ENCODE assay signal across 34 mouse cellular contexts in genomic region chr5:36975336-36975735, GRCm38 (mm10).
"Had no signal": no experiment of that assay in that cellular context is flagged by ENCODE, and none has a peak within 500 bp of the region (broad histone marks: within the 10 kb centered on the region; RNA-seq: fewer than 3 reads in every experiment).

No protein-coding gene starts in this region.

- ATAC-seq: hindbrain, embryonic 16.5 days; hindbrain, postnatal 0 days; inflammation-experienced regulatory T-cells, adult 6 months; intestine, embryonic 15.5 days; intestine, embryonic 16.5 days; intestine, postnatal 0 days had no signal

- H3K36me3 ChIP-seq: hindbrain, embryonic 15.5 days had no signal

- H3K4me3 ChIP-seq: heart, embryonic 12.5 days; heart, embryonic 13.5 days; heart, embryonic 15.5 days; hindbrain, embryonic 10.5 days; hindbrain, embryonic 12.5 days; hindbrain, embryonic 13.5 days; hindbrain, embryonic 15.5 days; intestine, embryonic 15.5 days; kidney, embryonic 15.5 days; layer of hippocampus, adult 2 months; left cerebral cortex, adult 2 months had no signal

- H3K9me3 ChIP-seq: heart, embryonic 12.5 days; heart, embryonic 13.5 days; heart, embryonic 15.5 days; hindbrain, embryonic 10.5 days; hindbrain, embryonic 12.5 days; hindbrain, embryonic 13.5 days; hindbrain, embryonic 15.5 days; intestine, embryonic 15.5 days; kidney, embryonic 15.5 days had no signal

- DNase-seq: heart, postnatal 10 days; heart, postnatal 14 days; heart, postnatal 36 days; heart, postnatal 4 days; kidney, adult 11 months; kidney, adult 18-20 months; kidney, adult 2 months; kidney, adult 8-10 months; kidney, adult 9 months; kidney, postnatal 10 days; kidney, postnatal 14 days; kidney, postnatal 25 days; kidney, postnatal 36 days; layer of hippocampus, adult 9-11 months; layer of hippocampus, postnatal 36 days had no signal

- H3K4me1 ChIP-seq: hindbrain, embryonic 13.5 days; hindbrain, embryonic 15.5 days; intestine, embryonic 15.5 days had no signal

- H3K4me2 ChIP-seq: heart, embryonic 11.5 days; heart, embryonic 12.5 days; heart, embryonic 13.5 days; heart, embryonic 15.5 days; hindbrain, embryonic 12.5 days; hindbrain, embryonic 13.5 days; hindbrain, embryonic 14.5 days; hindbrain, embryonic 15.5 days; intestine, embryonic 15.5 days; kidney, embryonic 15.5 days had no signal

- H3K9ac ChIP-seq: heart, embryonic 12.5 days; heart, embryonic 13.5 days; heart, embryonic 15.5 days; hindbrain, embryonic 12.5 days; hindbrain, embryonic 13.5 days; hindbrain, embryonic 14.5 days; hindbrain, embryonic 15.5 days; intestine, embryonic 15.5 days; kidney, embryonic 15.5 days had no signal

- H3K27ac ChIP-seq: heart, embryonic 13.5 days; heart, embryonic 15.5 days; hindbrain, embryonic 10.5 days; hindbrain, embryonic 12.5 days; hindbrain, embryonic 13.5 days; hindbrain, embryonic 14.5 days; hindbrain, embryonic 15.5 days; hindbrain, postnatal 0 days; intestine, embryonic 15.5 days; kidney, embryonic 15.5 days; kidney, postnatal 0 days; layer of hippocampus, adult 2 months; left cerebral cortex, adult 2 months had no signal

- H3K27me3 ChIP-seq: heart, embryonic 12.5 days; heart, embryonic 13.5 days; heart, embryonic 15.5 days; hindbrain, embryonic 12.5 days; hindbrain, embryonic 13.5 days; hindbrain, embryonic 15.5 days; intestine, embryonic 15.5 days; kidney, embryonic 15.5 days had no signal
